Mouse (Mus musculus): ENCODE data around the gene Urb1. TPM values are rescaled to one million over a fixed set of nuclear protein-coding genes. Genes with fewer than 3 reads are reported as not detected.

Gene Urb1
- total RNA-seq (2021) = 10 to 100 TPM; 10.8 to 11.3 TPM

DNA sequence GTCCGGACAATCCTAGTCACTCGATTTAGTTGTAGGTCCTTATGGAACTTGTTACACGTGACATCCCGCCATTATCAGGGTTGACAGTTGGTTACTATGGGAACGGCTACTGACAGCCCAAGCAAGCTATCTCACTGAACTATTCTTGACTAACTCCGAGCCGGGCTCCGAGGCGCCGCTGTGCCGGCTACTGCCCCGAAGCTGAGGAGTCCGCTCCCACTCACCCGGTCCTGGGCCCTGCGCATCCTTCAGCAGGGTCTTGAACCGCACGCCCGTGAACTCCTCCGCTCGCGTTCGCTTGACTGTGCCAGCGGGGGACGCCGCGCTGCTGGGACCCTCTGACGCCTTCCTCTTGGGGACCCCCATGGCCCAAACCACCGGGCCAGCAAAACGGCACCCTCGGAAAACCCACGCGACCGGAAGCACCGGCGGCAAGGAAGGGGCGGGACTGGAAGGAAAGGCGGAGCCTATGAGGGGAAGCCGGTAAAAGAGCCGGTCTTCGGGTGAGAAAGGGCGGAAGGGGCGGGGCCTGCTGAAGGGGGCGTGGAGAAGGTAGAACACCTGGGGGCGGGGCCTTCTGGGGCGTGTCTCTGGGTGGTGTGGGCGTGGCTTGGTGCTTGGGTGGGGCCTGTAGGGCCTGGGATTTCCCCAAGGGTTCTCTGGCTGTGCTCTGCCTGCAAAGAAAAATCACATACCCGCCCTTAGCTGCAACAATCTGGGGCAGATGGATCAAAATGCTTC lies at the start of gene Urb1:
Gene Urb1, minus strand, starts transcription at position 439 of the 741 bp plus-strand sequence.
- intact Hi-C loops (cut with DNase I) = loop anchor here (5.0 kb wide), 1 partner anchor 122 kb away; no protein-coding TSS in a partner anchor
- peak; percentile 98 to 100 for DNase-seq

DNA sequence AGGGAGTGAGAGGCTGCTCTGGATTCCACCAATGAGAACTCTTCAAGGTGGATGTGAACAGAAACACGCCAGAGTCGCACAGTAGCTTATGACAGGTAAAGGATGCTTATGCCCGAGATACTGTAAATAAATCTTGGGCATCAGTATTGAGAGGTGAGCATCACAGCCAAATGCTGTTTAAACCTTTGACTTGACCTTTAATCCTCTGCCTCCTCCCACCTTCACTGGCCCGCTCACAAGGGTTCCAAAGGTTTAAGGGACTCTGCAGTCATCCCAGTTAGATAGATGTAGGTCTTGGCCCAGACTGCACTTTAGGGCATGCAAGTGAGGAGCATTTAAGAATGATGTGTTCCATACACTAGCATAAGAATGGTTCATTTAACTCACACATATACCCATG lies 48.0 kb upstream of the Urb1 start:
- DNase-seq = no peak
- intact Hi-C loops (cut with DNase I) = no loop called here

DNA sequence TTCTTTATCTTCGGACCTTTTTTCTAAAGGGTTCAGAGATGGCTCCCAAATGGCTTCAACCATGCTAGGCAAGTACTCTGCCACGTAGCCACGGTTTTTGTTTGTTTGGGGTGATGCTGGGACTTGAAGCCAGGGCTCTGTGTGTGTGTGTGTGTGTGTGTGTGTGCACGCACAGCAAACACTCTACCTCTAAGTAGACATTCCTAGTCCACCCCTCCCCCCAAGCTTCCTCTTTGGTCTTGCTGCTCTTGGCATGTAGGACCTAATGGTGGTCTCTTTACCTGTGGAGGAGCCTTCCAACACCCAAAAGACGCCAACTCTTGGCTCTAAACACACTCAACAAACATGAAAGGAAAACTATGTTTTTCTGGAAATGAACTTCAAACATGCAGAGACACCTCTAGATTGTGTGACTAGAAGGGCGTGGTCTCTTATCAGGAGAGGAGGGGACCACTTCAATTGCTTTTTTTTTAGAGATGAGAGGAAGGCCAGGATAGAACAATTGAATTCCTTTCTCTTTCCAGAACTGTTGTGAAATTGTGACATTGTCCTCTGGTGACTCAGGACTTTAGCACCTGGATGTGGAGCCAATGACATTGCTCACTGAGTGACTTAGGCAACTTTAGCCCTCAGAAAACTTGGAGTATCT lies 46.5 kb upstream of the Urb1 start:
- intact Hi-C loops (cut with DNase I) = no loop called here

DNA sequence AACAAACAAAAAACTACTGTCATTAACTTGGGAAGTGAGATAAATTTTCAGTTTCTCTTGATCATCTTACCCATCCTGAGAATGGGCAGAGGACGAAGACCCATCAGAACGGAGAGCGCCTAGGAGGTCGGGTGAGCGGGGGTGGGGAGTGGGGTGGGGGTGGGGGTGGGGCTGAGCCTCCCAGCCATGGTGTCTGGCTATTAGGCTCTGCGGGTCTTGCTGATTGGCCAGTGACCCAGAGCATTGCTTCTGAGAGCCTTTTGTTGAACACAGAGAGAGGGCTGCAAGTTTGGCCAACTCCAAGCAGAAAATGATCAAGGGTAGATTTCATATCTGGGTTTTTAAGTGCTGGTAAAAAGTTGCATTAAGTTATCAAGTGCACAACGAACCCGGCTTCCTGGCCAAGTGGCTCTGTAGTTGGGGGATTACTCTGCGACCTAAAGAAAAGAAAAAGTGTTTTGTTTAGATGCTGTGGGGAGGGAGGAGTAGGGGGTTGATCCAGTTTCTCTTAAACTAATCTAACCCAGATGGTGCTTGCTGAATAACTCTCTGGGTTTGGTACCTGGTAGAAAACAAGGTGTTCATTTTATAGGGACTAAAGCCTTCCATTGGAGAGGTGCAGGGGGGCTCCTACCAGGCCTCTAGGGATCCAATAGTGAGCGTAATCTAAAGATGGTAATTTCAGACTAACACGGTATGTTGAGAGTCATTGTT lies 41.6 kb upstream of the Urb1 start:
- intact Hi-C loops (cut with DNase I) = no loop called here
- no peak for DNase-seq

More for the DNA sequence above, 46.5 kb upstream of the Urb1 start:
- no peak for DNase-seq

DNA sequence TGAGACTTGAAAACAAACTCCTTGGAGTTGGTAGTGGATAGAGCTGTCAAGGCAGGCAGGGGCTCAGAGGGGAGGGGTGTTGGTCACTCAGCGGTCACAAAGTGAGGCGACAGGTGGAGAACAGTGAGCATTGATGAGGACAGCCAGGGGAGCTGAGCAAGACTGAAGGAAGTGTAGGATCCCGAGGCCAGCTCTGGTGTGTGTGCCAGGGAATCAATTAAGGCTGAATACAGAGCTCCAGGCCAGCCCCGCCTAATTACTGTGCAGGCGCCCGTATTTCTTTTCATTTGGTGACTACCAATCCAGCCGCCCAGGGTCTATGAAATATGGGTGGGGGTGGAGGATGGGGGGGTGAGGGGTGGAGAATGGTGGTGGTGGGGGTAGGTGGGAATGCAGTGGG lies 40.7 kb upstream of the Urb1 start:
- DNase-seq = no peak
- intact Hi-C loops (cut with DNase I) = no loop called here

DNA sequence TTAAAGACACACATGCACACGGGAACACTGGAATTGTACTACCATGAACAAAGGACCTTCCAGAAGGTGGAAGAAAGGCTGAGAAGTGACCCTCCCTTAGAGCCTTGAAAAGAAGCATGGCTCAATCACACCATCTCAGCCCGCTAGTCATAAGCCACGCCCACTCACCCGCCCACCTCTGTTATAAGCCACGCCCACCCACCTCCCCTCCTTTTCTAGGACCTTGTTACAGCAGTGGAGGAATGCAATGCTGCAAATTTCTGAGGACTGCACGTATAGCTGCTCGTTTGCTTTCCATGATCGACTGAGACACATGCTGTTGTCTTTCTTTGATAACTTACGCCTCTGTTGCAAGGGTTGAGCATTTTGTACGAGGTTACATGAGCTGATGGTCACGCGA lies 39.0 kb upstream of the Urb1 start:
- intact Hi-C loops (cut with DNase I) = no loop called here
- DNase-seq = no peak

DNA sequence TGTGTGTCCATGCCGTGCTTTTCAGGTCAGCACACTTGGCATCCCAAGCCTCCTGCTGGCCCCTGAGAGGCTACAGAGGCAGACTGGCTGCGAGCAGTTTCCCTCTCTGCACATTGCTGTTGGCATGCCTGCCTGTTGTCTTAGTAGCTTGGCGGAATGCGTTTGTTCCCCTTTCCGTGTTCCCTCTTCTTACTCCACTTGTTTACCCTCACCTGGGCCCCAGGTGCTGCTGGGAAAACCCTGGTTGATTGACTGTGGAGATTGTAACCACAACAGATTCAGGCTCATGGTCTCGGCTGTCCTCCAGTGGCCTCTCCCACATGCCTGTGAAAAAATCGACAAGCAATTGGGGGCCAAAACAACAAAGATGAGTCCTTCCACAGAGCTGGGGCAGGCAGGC lies 38.5 kb upstream of the Urb1 start:
- intact Hi-C loops (cut with DNase I) = no loop called here
- no peak for DNase-seq

DNA sequence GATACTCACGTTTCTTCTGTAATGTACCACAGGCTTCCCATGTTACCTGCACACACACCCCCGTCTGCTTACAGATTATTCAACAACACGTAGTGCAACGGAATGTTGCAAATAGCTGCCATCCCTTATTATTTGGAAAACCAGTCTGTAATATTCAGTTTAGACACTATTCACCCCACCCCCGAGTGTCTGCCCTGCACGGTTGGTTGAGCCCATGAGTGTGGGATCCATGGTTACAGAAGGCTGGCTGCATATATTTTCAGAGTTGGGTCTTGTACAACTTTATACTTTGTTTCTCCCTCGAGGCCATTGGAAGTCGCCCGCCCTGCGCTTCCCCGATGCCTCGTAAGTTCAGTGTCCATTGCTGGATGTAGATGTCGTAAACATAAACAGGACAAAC lies 35.4 kb upstream of the Urb1 start:
- intact Hi-C loops (cut with DNase I) = no loop called here
- no peak for DNase-seq

DNA sequence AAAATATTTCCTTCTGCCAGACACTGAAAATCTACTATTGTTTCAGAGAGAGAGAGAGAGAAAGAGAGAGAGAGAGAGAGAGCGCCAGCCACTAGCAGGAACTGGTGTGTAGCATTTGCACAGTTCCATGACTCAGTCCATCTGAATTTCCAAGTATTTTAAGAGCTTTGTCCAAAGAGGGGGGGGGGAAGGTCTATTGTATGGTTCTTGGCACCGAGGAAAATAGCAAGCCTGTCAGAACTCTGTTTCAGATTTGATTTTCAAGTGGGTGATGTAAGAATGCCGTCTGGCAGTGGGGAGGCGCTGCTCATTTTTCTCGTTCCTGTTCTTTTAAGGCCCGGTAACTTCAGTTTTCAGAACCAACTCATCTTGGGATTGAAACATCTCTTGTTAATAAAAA lies 34.8 kb upstream of the Urb1 start:
- DNase-seq = no peak
- intact Hi-C loops (cut with DNase I) = no loop called here

DNA sequence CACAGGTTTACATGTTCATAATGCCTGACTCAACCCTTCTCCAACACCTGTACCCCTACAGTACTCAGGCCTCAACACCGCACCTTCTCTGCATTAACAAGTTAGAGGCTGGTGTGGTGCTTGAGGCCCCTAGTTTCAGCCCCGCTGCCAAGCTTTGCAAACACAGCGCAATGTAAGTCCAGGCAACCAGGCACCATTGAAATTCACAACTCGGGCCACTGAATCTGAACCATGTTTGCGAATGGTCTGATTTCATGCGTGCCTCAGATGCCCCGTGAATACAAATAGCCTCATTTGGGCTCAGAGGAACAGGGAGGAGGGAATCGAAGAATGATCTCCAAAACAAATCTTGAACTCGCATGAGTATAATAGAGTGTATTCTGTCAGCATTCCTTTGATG lies 32.0 kb upstream of the Urb1 start:
- intact Hi-C loops (cut with DNase I) = no loop called here
- DNase-seq = no peak

DNA sequence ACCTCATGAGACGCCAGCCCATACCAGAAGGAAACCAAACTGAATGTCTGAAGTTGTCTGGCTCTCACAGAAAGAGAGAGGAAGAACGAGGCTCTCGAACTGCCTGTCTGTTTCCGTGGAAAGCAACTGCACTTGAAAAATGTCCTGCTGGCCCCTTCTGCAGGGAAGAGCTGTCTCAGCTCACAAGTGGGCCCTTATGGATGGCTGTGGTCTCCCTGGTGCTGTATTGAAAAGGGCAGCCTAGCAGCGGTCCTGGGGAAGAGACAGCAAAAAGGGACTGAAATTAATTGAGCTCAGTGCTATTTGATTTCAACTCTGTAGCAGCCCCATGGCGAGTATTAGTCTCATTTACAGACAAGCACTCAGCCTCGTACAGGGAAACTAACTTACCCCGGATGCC lies 27.2 kb upstream of the Urb1 start:
- no peak for DNase-seq
- intact Hi-C loops (cut with DNase I) = no loop called here

DNA sequence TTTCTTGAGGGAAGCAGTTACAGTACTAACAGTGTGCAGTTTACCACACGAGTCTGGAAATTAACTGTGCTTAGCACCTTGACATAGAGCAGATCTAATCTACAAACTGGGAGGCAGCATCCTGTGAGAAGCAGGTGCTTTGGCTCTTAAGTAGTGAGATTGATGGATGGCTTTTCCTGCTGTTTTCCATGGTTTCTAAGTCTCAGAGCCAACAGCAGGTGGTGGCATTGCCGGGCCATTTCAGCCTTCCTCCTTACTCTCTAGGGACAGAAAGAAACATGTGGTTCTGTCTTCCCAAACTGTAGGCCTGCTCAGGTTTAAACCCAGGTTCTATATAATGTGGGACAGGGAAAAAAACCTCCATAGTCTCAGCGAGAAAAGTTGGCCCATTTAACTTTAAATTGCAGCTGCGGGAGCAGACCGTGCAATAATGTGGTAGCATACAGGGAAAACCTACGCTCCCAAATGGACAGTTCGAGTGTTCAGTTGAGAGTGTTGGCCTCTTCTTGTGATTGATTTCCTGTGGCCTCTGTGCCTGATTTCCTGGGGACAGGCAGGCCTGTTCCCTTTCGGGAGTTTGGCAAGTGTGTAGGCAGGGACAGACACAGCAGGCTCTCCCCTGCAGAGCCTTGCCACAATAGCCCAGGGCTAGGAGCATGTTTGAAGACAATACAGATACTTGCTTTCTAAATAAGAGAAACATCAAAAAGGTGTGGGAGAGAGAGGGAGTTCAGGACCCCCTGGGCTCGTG lies 23.0 kb upstream of the Urb1 start:
- DNase-seq = no peak
- intact Hi-C loops (cut with DNase I) = no loop called here

DNA sequence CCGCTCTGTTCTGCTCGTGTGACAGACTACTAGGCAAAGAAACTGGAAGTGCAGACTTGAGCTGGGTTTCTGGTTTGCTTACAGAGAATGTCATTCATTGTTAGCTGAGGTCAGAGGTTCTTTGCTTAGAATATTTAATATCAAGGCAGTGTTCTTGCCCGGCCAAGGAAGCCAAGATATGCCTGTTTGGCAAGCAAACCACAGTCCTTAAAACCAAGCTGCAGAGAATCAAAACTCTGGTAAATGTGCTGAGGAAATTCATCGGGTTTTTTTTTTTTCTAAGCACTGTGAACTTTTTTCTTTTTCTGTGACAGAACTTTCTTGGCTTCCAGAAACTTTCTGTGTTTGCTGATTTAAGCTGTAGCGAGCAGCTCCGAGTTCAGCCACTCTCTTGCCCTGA lies 22.3 kb upstream of the Urb1 start:
- DNase-seq = no peak
- intact Hi-C loops (cut with DNase I) = no loop called here

DNA sequence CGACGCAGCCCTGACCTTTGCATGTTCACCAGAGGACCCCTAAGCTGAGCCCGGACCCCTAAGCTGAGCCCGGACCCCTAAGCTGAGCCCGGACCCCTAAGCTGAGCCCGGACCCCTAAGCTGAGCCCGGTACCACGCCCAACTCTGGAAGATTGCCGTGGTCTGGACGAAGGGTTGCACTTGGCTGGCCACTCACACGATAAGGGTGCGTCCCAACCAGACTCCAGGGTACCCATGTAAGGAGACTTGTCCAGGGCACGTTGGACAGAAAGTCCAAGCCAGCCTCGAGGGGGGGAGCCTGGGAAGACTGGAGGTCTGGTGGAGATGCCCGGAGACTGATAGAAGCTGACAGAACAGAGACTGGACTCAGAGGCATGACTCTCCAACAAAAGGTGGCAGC lies 21.5 kb upstream of the Urb1 start:
- intact Hi-C loops (cut with DNase I) = loop anchor here (2.0 kb wide), 1 partner anchor 93 kb away; no protein-coding TSS in a partner anchor
- DNase-seq = peak in 1 of 2 experiments; percentile 20

DNA sequence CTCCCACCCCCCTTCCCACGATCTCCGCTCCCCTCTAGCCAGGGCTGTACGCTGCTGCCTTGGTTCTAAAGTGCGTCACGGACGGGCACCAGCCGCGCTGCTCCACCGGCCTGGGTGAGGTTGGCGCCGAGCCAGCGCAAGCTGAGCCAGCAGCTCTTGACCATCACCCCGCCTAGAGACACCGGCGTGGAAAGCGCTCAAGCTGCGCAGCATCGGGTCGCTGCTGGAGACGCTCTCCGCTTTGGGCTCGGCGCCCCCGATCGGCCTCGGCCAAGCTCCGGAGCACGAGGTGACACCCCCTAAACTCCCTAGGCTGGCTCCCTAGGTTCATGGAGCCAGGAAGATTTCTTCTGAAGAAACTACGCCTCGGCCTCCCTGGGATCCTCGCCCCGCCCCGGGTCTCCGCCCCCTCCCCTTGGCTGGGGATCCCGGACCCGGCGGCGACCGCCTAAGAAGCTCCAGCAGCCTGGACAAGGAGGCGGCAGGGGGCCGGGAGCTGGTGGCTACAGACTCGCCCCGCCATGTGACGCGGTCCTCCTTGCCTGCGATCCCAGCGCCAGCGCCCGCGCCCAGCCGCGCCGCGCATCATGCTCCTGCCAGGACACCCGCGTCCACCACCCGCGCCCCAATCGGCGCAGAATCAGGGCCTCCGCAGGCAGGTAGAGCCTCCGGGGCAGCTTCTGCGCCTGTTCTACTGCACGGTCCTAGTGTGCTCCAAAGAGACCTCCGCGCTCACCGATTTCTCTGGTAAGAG lies 20.6 kb upstream of the Urb1 start:
- intact Hi-C loops (cut with DNase I) = loop anchor here (2.0 kb wide), 1 partner anchor 94 kb away; no protein-coding TSS in a partner anchor
- peak; percentile 82 to 85 for DNase-seq

DNA sequence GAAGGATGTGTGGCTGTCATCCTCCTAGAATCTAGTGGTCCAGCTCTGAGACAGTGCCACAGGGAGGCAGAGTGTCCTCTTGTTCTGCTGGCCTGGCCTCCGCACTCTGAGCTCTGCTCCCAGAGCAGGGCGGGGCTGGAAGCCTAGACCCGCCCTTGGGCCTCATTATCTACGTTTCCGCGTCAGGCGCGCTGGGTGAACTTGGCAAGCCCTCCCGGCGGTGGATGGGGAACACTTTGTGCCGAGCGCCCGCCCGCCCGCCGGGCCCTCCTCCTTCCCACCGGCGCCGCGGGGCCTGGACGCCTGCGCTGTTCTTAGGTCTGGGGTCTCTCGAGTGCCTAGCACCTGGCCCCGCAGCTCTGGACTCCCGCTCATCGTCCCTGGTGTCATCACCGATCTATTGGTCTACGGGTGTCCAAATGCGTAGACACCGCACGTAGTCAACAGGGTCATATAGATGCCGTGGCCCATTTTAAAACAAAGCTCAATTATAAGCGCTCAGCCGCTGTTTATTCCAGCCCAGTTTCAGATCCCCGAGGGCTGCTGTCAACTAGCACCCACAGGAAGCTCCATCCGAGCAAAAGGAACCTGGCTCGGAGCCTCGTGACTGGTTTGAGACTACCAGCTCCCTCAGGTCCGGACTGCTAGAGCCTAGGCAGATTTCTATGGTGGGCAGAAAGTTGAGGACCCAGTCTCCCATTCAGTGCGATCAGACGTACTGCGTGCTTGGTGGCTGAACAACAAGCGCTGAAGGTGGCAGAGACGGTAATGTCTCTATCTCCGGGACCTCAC lies 19.9 kb upstream of the Urb1 start:
- DNase-seq = peak; percentile 90 to 92
- intact Hi-C loops (cut with DNase I) = loop anchor here (2.0 to 5.0 kb wide), 3 partner anchors 95 to 182 kb away; partner anchors contain the start of genes Cfap298 and Synj1

DNA sequence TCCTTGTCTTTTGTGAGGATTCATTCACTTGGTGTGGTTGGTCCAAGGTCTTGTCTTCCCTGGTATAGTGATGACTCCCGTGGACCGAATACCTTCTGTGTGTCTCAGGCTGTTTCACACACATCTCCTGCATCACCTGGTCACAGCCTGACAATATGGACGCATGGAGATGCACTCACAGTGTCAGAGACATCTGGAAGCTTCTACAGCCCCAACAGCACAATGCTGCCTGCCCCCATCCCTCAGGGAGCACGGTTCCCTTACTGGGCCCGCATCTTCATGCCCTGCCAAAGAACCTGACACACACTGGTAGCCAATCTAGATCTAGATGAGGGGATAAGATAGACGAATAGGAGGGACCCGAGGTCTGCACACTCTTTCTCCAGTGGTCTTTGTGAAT lies 18.9 kb upstream of the Urb1 start:
- no peak for DNase-seq
- intact Hi-C loops (cut with DNase I) = loop anchor here (2.0 to 5.0 kb wide), 2 partner anchors 106 to 183 kb away; partner anchors contain the start of genes Cfap298 and Synj1

DNA sequence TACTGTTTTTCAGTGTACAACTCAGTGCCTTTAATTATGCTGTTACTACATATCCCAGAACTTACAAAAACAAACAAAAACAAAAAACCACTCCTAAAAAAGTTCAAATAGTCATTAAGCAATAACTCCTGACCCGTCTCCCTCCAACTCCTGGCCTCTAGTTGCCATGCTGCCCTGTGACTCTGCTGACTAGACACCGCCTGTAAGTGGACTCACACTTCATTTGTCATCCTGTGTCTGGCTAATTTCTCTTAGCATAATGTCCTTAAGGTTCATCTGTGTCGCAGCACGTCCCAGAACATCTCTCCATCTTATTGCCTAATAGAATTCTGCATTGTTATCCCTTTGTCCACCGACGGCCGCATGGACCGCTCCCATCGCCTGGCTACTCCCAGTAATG lies 17.3 kb upstream of the Urb1 start:
- no peak for DNase-seq
- intact Hi-C loops (cut with DNase I) = loop anchor here (5.0 kb wide), 1 partner anchor 185 kb away; the partner anchor contains the start of gene Synj1

DNA sequence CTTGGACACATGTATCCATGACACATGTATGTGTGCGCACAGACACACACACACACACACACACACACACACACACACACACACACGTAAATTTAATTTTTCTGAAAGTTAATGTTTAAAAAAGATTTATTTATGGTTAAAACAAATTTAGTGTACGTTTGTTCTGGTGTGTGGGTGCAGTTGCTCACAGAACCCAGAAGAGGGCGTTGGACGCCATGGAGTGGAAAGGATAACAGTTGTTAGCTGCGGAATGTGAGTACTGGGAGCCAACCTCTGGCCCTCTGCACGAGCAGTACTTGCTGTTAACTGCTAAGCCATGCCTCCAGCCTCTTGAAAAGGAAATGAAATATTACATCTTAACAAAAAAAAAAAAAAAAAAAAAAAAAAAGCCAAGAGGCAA lies 16.2 kb upstream of the Urb1 start, which contains the start of gene Eva1c:
Gene Eva1c, plus strand, starts transcription at position 263 of the 400 bp plus-strand sequence.
- intact Hi-C loops (cut with DNase I) = loop anchor here (5.0 kb wide), 1 partner anchor 186 kb away; the partner anchor contains the start of gene Synj1
- no peak for DNase-seq
